Mouse (Mus musculus): ENCODE results near the gene Rhox3a2.
"Not testable (repeated sequence)": the region's sequence is repeated elsewhere in the genome, so short reads cannot be mapped to it uniquely, and the experiment has no call there.

Gene Rhox3a2

DNA sequence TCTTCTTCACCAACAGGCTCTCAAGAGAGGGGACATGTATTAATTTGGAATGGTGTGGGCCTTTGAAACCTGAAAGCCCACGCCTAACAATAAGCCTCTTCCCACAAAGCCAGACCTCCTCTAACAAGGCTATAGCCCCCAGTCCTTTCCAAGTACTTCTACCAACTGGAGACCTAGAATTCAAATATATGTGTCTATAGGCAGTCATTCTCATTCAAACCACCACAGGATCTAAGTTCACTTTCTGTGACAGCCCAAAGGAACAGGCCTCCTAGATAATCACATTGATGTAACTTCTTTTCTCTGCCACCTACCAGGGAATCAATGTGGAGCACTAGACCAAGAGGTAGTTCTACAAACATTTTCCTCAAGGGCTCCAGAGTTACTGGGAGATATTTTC is at the start of gene Rhox3a2:
Gene Rhox3a2 (plus strand): TSS at position 301 of the 400 bp plus-strand sequence.
- DNase-seq (ENCODE audit: low spot score in 2 of 2) = not testable (repeated sequence)

DNA sequence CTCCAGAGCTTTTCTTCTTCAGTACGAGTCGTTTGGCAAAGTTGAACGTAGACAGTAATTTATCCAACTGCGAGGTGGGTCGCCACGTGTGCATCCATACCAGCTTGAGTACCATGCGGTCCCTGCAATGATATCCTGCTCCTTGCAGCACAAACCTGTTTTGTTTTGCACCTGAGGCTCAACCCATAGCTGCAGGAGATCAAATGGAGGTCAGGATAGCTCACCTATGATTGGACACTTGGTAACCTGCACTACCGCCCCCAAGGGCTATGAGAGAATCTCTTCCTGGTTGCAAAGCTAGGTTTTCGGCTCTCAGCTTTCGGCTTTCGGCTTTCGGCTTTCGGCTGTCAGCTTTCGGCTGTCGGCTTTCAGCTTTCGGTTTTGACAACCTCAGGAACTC is 10.7 kb downstream of the Rhox3a2 start, which contains the start of gene Rhox4a2:
Gene Rhox4a2 (plus strand): TSS at position 301 of the 400 bp plus-strand sequence.
- DNase-seq (ENCODE audit: low spot score in 2 of 2) = not testable (repeated sequence)

DNA sequence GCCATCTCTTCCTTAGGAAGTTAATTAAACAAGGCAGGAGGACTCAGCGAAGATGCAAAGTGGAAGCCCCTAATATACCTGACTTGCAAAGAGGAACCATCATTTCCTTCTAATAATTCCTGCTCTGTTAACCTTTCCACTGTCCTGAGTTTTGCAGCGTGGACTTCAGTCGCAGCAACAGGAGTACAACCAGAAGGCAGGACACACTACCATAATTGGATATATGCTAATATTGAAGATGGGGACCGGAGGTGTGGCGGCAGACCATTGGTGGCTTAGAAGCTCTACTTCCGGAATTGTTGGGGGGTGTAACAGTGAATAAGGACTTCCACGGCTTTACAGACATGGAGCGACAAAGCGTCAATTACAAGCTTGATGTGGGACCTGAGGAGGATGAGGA is 31.9 kb downstream of the Rhox3a2 start, which contains the start of gene Rhox2b:
Gene Rhox2b (plus strand): TSS at position 301 of the 400 bp plus-strand sequence.
- not testable (repeated sequence) for DNase-seq (ENCODE audit: low spot score in 2 of 2)

DNA sequence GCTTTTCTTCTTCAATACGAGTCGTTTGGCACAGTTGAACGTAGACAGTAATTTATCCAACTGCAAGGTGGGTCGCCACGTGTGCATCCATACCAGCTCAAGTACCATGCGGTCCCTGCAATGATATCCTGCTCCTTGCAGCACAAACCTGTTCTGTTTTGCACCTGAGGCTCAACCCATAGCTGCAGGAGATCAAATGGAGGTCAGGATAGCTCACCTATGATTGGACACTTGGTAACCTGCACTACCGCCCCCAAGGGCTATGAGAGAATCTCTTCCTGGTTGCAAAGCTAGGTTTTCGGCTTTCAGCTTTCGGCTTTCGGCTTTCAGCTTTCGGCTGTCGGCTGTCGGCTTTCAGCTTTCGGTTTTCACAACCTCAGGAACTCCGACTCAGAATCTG is 52.4 kb downstream of the Rhox3a2 start, which contains the start of gene Rhox4b:
Gene Rhox4b (plus strand): TSS at position 301 of the 400 bp plus-strand sequence.
- DNase-seq (ENCODE audit: low spot score in 2 of 2) = not testable (repeated sequence)
